Mouse (Mus musculus) intestine, embryonic 14.5 days (tissue): ENCODE measurements around the gene Ccng2. TPM values are rescaled to one million over a fixed set of nuclear protein-coding genes. Genes with fewer than 3 reads are reported as not detected.
A peak's percentile ranks its signal among the peaks of the same experiment; 100 is the strongest.

Experiments used
- ATAC-seq: fragments of 200-750 bp; cut with Nextera tagmentation; replicated peaks from 2 replicates; pipeline ENCODE4 v1.8.0; 2017; ENCODE audit warnings: low read depth, moderate number of reproducible peaks, moderate TSS enrichment, moderate library complexity; ENCODE audit not compliant: low FRiP score, low TSS enrichment
- DNase-seq: peaks from one replicate; pipeline ENCODE4 v3.0.0-alpha.2; 2018; ENCODE audit warnings: low spot score
- H3K27ac ChIP-seq: fragments of 300-500 bp; sonication (generic); 2 replicates; pipeline ENCODE4 v1.5.1; 2014; ENCODE audit warnings: low read depth, mild to moderate bottlenecking, control low read depth
- H3K27me3 ChIP-seq: fragments of 300-500 bp; sonication (generic); replicated peaks from 2 replicates; pipeline ENCODE4 v1.6.1; 2014; ENCODE audit warnings: low read length, control low read depth; ENCODE audit not compliant: control insufficient read depth, insufficient read depth
- H3K36me3 ChIP-seq: fragments of 300-500 bp; sonication (generic); 2 replicates; pipeline ENCODE4 v1.6.1; 2014; ENCODE audit warnings: low read length, control low read depth; ENCODE audit not compliant: control insufficient read depth, insufficient read depth
- H3K4me1 ChIP-seq: fragments of 300-500 bp; sonication (generic); replicated peaks from 2 replicates; pipeline ENCODE4 v1.6.1; 2014; ENCODE audit warnings: low read length, control low read depth, mixed read lengths; ENCODE audit not compliant: control insufficient read depth, insufficient read depth
- H3K4me2 ChIP-seq: fragments of 300-500 bp; sonication (generic); 2 replicates; pipeline ENCODE4 v1.6.1; 2014; ENCODE audit warnings: low read length
- H3K4me3 ChIP-seq: fragments of 300-500 bp; sonication (generic); 2 replicates; pipeline ENCODE4 v1.5.1; 2014; ENCODE audit warnings: low read depth, low read length, control low read depth, mixed read lengths
- H3K9ac ChIP-seq: fragments of 300-500 bp; sonication (generic); 2 replicates; pipeline ENCODE4 v1.6.1; 2014; ENCODE audit warnings: mild to moderate bottlenecking, low read length
- H3K9me3 ChIP-seq: fragments of 300-500 bp; sonication (generic); 2 replicates; pipeline ENCODE4 v1.6.1; 2016; ENCODE audit warnings: low read length, control low read depth; ENCODE audit not compliant: control insufficient read depth
- WGBS: fragments of 180-500 bp; shearing (Covaris S2); extraction: QIAGEN DNeasy Blood & Tissue Kit; methylation state at CpG from one replicate; pipeline ENCODE4 v1.1.7; 2014; 5-methylcytosine and 5-hydroxymethylcytosine counted together
- polyA plus RNA-seq: library from polyadenylated mRNA; unstranded; fragments of >200 nt; fragmentation: Nextera tagmentation; extraction: Ambion mirVana; gene quantifications from 2 replicates; pipeline ENCODE4 v1.2.1, GENCODE M21; 2014

Gene Ccng2
- polyA plus RNA-seq, 1 experiment from 2014 or later, result 31.2 TPM

GRCm38 (mm10) chr5:93256820-93257405 lies 10.1 kb upstream of the Ccng2 start:
- Histone ChIP-seq H3K4me2 (no peak overlapping the region), H3K27me3 (no peaks in the 10 kb centered on the region), H3K9ac (no peak overlapping the region), H3K9me3 (no peaks in the 10 kb centered on the region), H3K4me1 (no peaks in the 10 kb centered on the region), H3K36me3 (no peaks in the 10 kb centered on the region), H3K4me3 (no peak overlapping the region), H3K27ac (no peak overlapping the region)
- no peak for DNase-seq
- ATAC-seq, result no peak

GRCm38 (mm10) chr5:93259349-93259748 lies 7.7 kb upstream of the Ccng2 start:
- no peak overlapping the region for H3K4me2 ChIP-seq
- H3K4me1 ChIP-seq, result no peaks in the 10 kb centered on the region
- no peaks in the 10 kb centered on the region for H3K36me3 ChIP-seq
- H3K27me3 ChIP-seq, result no peaks in the 10 kb centered on the region
- ATAC-seq, result no peak
- no peak overlapping the region for H3K27ac ChIP-seq
- H3K4me3 ChIP-seq, result no peak overlapping the region
- DNase-seq, result no peak
- H3K9me3 ChIP-seq, result no peaks in the 10 kb centered on the region
- H3K9ac ChIP-seq, result no peak overlapping the region

GRCm38 (mm10) chr5:93260983-93261382 lies 6.1 kb upstream of the Ccng2 start:
- H3K36me3 ChIP-seq, result no peaks in the 10 kb centered on the region
- WGBS, result 73% methylated on average over 3 of the region's 3 CpGs
- no peaks in the 10 kb centered on the region for H3K27me3 ChIP-seq
- H3K4me3 ChIP-seq, result no peak overlapping the region
- H3K9ac ChIP-seq, result no peak overlapping the region
- H3K9me3 ChIP-seq, result no peaks in the 10 kb centered on the region
- DNase-seq, result no peak
- no peak overlapping the region for H3K27ac ChIP-seq
- ATAC-seq, result no peak
- H3K4me2 ChIP-seq, result no peak overlapping the region
- peaks cover 4% of the 10 kb centered on the region; the same call in 1 of the 2 replicates for H3K4me1 ChIP-seq

GRCm38 (mm10) chr5:93262751-93263150 lies 4.3 kb upstream of the Ccng2 start:
- WGBS, result 72% methylated on average over 2 of the region's 2 CpGs
- H3K36me3 ChIP-seq, result no peaks in the 10 kb centered on the region
- H3K9ac ChIP-seq, result no peak overlapping the region
- H3K9me3 ChIP-seq, result no peaks in the 10 kb centered on the region
- DNase-seq (no peak), ATAC-seq (no peak)
- H3K4me2 ChIP-seq, result no peak overlapping the region
- no peak overlapping the region for H3K4me3 ChIP-seq
- H3K27ac ChIP-seq, result no peak overlapping the region
- no peaks in the 10 kb centered on the region for H3K27me3 ChIP-seq
- peaks cover 10% of the 10 kb centered on the region for H3K4me1 ChIP-seq

GRCm38 (mm10) chr5:93263396-93264075 lies 3.5 kb upstream of the Ccng2 start:
- no peak overlapping the region for H3K4me3 ChIP-seq
- H3K9me3 ChIP-seq, result no peaks in the 10 kb centered on the region

GRCm38 (mm10) chr5:93264136-93264700 lies 2.8 kb upstream of the Ccng2 start:
- no peak overlapping the region for H3K4me2 ChIP-seq
- H3K27me3 ChIP-seq, result no peaks in the 10 kb centered on the region
- no peak overlapping the region for H3K4me3 ChIP-seq
- no peak overlapping the region for H3K27ac ChIP-seq
- ATAC-seq, result no peak
- peaks cover 10% of the 10 kb centered on the region for H3K4me1 ChIP-seq
- DNase-seq, result no peak
- no peaks in the 10 kb centered on the region for H3K36me3 ChIP-seq
- whole genome bisulfite sequencing, result 60% methylated on average over 1 of the region's 1 CpGs
- H3K9ac ChIP-seq, result no peak overlapping the region
- H3K9me3 ChIP-seq, result no peaks in the 10 kb centered on the region

More at GRCm38 (mm10) chr5:93263396-93264075, 3.5 kb upstream of the Ccng2 start:
- no peaks in the 10 kb centered on the region for H3K27me3 ChIP-seq
- H3K9ac ChIP-seq, result no peak overlapping the region
- H3K36me3 ChIP-seq, result no peaks in the 10 kb centered on the region
- ATAC-seq (no peak), DNase-seq (no peak)
- WGBS, result 83% methylated on average over 6 of the region's 6 CpGs
- H3K27ac ChIP-seq, result no peak overlapping the region
- H3K4me1 ChIP-seq, result peaks cover 10% of the 10 kb centered on the region
- H3K4me2 ChIP-seq, result no peak overlapping the region

GRCm38 (mm10) chr5:93265164-93265800 lies 1.8 kb upstream of the Ccng2 start:
- Histone ChIP-seq H3K4me2 (no peak overlapping the region), H3K4me1 (peaks cover 15% of the 10 kb centered on the region), H3K9me3 (no peaks in the 10 kb centered on the region), H3K4me3 (no peak overlapping the region), H3K27me3 (no peaks in the 10 kb centered on the region), H3K27ac (peak overlapping the region; percentile 95; the same call in 1 of the 2 replicates), H3K36me3 (peaks cover 3% of the 10 kb centered on the region; the same call in 1 of the 2 replicates), H3K9ac (no peak overlapping the region)
- ATAC-seq, result no peak
- no peak for DNase-seq
- WGBS, result 72% methylated on average over 7 of the region's 7 CpGs

- Histone ChIP-seq H3K4me3 (peak overlapping the region; percentile 94), H3K4me1 (peaks cover 15% of the 10 kb centered on the region), H3K27me3 (no peaks in the 10 kb centered on the region), H3K4me2 (peak overlapping the region; percentile 66), H3K9me3 (no peaks in the 10 kb centered on the region), H3K9ac (peak overlapping the region; percentile 45; the same call in 1 of the 2 replicates), H3K36me3 (peaks cover 8% of the 10 kb centered on the region), H3K27ac (peak overlapping the region; percentile 95)
- DNase-seq (no peak), ATAC-seq (no peak)
- 57% methylated on average over 13 of the region's 13 CpGs for WGBS
These were observed 1.1 kb upstream of the Ccng2 start for GRCm38 (mm10) chr5:93265801-93266580.
